Comparison of ENCODE assay signal across 25 mouse cellular contexts in genomic region chr8:8861331-8861940, GRCm38 (mm10).
DNase-seq lines count a peak whose midpoint lies in the region; ATAC-seq and TF ChIP-seq lines count a peak whose summit lies in the region.
"Had no signal": no experiment of that assay in that cellular context is flagged by ENCODE, and none has a peak within 500 bp of the region (broad histone marks: within the 10 kb centered on the region; RNA-seq: fewer than 3 reads in every experiment).

No protein-coding gene starts in this region.

- 0 out of 2 replicates have a peak overlapping the region, but pooled peaks have one; percentile 0 for H3K27ac ChIP-seq in limb, embryonic 13.5 days
- H3K27ac ChIP-seq in limb, embryonic 10.5 days: no peak overlapping the region
- no peak overlapping the region for H3K27ac ChIP-seq in midbrain, embryonic 14.5 days (replicated peaks; ENCODE audit: low read depth, low read length)
- H3K27ac ChIP-seq: hindbrain, embryonic 13.5 days; liver, embryonic 15.5 days; midbrain, embryonic 12.5 days; neural tube, embryonic 13.5 days had no signal

- intact Hi-C loops in gastrocnemius, postnatal 14 days (cut with DNase I; ENCODE audit: low total_unique reads): no loop called here
- intact Hi-C loops in gastrocnemius, postnatal 36 days (cut with DNase I): no loop called here

- WGBS in limb, embryonic 13.5 days: 41% methylated on average over 9 of the region's 9 CpGs
- 71% methylated on average over 9 of the region's 9 CpGs for WGBS in limb, embryonic 10.5 days
- WGBS in midbrain, embryonic 14.5 days: 66% methylated on average over 9 of the region's 9 CpGs

- H3K4me1 ChIP-seq in limb, embryonic 13.5 days: peaks cover 10% of the 10 kb centered on the region
- peaks cover 11% of the 10 kb centered on the region for H3K4me1 ChIP-seq in limb, embryonic 10.5 days
- H3K4me1 ChIP-seq in midbrain, embryonic 14.5 days (ENCODE audit: control insufficient read depth, insufficient read depth, low read length): no peaks in the 10 kb centered on the region
- H3K4me1 ChIP-seq: liver, embryonic 15.5 days; midbrain, embryonic 12.5 days; neural tube, embryonic 13.5 days had no signal

- CTCF ChIA-PET in Patski (lab: Charles Lee): no interaction called here

- no peak for ATAC-seq in limb, embryonic 13.5 days (ENCODE audit: low FRiP score, low read depth)
- peak; percentile 47 for ATAC-seq in Patski
- no peak for ATAC-seq in midbrain, embryonic 14.5 days (ENCODE audit: low FRiP score, low TSS enrichment)

- TF ChIP-seq CTCF in Patski (IDR thresholded peaks at IDR 0.05): no peak

- H3K9ac ChIP-seq in limb, embryonic 13.5 days: no peak overlapping the region
- H3K9ac ChIP-seq in midbrain, embryonic 14.5 days (replicated peaks; ENCODE audit: low read length): no peak overlapping the region
- H3K9ac ChIP-seq: hindbrain, embryonic 13.5 days; liver, embryonic 15.5 days; lung, embryonic 14.5 days; midbrain, embryonic 12.5 days; neural tube, embryonic 13.5 days had no signal

- in situ Hi-C loops in Patski (cut with MboI; ENCODE audit: low pct_unique_long_range_greater_than_20kb): no loop called here

- H3K36me3 ChIP-seq in limb, embryonic 13.5 days: no peaks in the 10 kb centered on the region
- no peaks in the 10 kb centered on the region for H3K36me3 ChIP-seq in limb, embryonic 10.5 days
- no peaks in the 10 kb centered on the region for H3K36me3 ChIP-seq in midbrain, embryonic 14.5 days (ENCODE audit: control insufficient read depth, insufficient read depth, low read length)
- H3K36me3 ChIP-seq: G1E; hindbrain, embryonic 13.5 days; liver, embryonic 15.5 days; midbrain, embryonic 12.5 days; neural tube, embryonic 13.5 days had no signal

- peak; percentile 14 for DNase-seq in gastrocnemius, postnatal 14 days
- DNase-seq in gastrocnemius, postnatal 36 days: no peak
- no peak for DNase-seq in limb, embryonic 10.5 days (ENCODE audit: low spot score)
- no peak for DNase-seq in Patski (ENCODE audit: low read depth, low spot score)
- DNase-seq in mesoderm, embryonic 11.5 days (ENCODE audit: low read depth, low spot score): peak; percentile 35
- DNase-seq in midbrain, embryonic 14.5 days: no peak
- no peak for DNase-seq in lung, postnatal 25 days (ENCODE audit: low spot score)
- DNase-seq: adrenal gland, postnatal 25 days; B cell, adult 2 months; cerebellum, adult 2 months; cerebellum, postnatal 14 days; kidney, adult 11 months; kidney, postnatal 14 days; layer of hippocampus, adult 9-11 months; lung, embryonic 14.5 days; lung, postnatal 14 days; right cerebral cortex, postnatal 4 days; thymus, postnatal 4 days had no signal

- POLR2A ChIA-PET in Patski (lab: Charles Lee): no interaction called here

- no peak overlapping the region for H3K4me2 ChIP-seq in limb, embryonic 13.5 days (replicated peaks)
- H3K4me2 ChIP-seq in midbrain, embryonic 14.5 days (ENCODE audit: low read length): no peak overlapping the region
- H3K4me2 ChIP-seq: hindbrain, embryonic 13.5 days; liver, embryonic 15.5 days; lung, embryonic 14.5 days; midbrain, embryonic 12.5 days; neural tube, embryonic 13.5 days had no signal

- H3K27me3 ChIP-seq in limb, embryonic 13.5 days: no peaks in the 10 kb centered on the region
- H3K27me3 ChIP-seq in limb, embryonic 10.5 days (ENCODE audit: low read depth, poor library complexity, severe bottlenecking): no peaks in the 10 kb centered on the region
- H3K27me3 ChIP-seq in Patski: no peaks in the 10 kb centered on the region
- H3K27me3 ChIP-seq in midbrain, embryonic 14.5 days (ENCODE audit: control insufficient read depth, insufficient read depth, low read length): peaks cover 21% of the 10 kb centered on the region
- H3K27me3 ChIP-seq: hindbrain, embryonic 13.5 days; liver, embryonic 15.5 days; neural tube, embryonic 13.5 days had no signal

- no peak overlapping the region for H3K4me3 ChIP-seq in limb, embryonic 13.5 days
- H3K4me3 ChIP-seq in limb, embryonic 10.5 days: no peak overlapping the region
- H3K4me3 ChIP-seq in midbrain, embryonic 14.5 days (replicated peaks; ENCODE audit: low read depth, low read length): no peak overlapping the region
- H3K4me3 ChIP-seq: erythroblast, embryonic 14.5 days; hindbrain, embryonic 13.5 days; liver, embryonic 15.5 days; midbrain, embryonic 12.5 days; neural tube, embryonic 13.5 days had no signal

- no peaks in the 10 kb centered on the region for H3K9me3 ChIP-seq in limb, embryonic 13.5 days
- no peaks in the 10 kb centered on the region for H3K9me3 ChIP-seq in limb, embryonic 10.5 days (replicated peaks)
- H3K9me3 ChIP-seq in midbrain, embryonic 14.5 days (ENCODE audit: control insufficient read depth, low read length): no peaks in the 10 kb centered on the region
- H3K9me3 ChIP-seq: G1E; hindbrain, embryonic 13.5 days; liver, embryonic 15.5 days; midbrain, embryonic 12.5 days; neural tube, embryonic 13.5 days had no signal

Comparison
In these comparisons a context has a peak if more than half of its experiments do, and no peak if none do; other contexts are left out.
1. DNase-seq: peak in gastrocnemius, postnatal 14 days (single experiment) and mesoderm, embryonic 11.5 days (single experiment); none in gastrocnemius, postnatal 36 days (0 of 2), limb, embryonic 10.5 days (single experiment), Patski (single experiment), midbrain, embryonic 14.5 days (single experiment) and lung, postnatal 25 days (single experiment).